Mouse (Mus musculus) spleen, adult 2 months (tissue): ENCODE data around the gene Rpn1.

ENCODE experiments used
- CTCF ChIP-seq: fragments of 200-500 bp; IDR thresholded peaks from 2 replicates; pipeline ENCODE4 v1.5.1; 2011; ENCODE audit warnings: mild to moderate bottlenecking, inconsistent platforms; ENCODE audit not compliant: insufficient read depth, insufficient read length, insufficient replicate concordance; ENCODE audit errors: extremely low read depth
- POLR2A ChIP-seq: fragments of 200-500 bp; IDR thresholded peaks from 2 replicates; pipeline ENCODE4 v1.6.1; 2011; ENCODE audit warnings: low read depth, low read length, inconsistent platforms

DNA sequence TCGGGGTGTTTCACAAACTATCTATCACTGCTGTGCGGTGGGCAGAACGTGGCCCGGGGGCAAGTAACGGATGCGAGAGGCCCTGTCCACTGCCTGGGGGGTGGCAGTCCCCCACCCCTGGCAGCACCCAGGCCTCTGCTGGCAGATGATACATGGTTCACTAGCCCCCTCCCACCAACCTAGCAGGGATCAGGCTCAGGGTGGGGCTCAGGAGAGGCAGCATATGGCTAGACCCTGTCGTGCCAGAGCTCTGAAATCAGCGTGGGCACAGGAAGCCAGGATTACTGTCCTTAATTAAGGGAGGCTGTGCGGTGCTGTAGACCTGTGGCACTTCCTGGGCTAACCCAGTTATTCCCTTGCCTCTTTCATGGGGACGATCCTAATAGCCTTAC is 32.9 kb downstream of the Rpn1 start:
- TF ChIP-seq POLR2A (no peak), CTCF (no peak)
